Mouse (Mus musculus) kidney, adult 2 months (tissue): ENCODE measurements around the gene Stk24.

Experiments used
- CTCF ChIP-seq: fragments of 200-500 bp; conservative IDR thresholded peaks from 2 replicates; pipeline ENCODE4 v1.5.1; 2011; ENCODE audit warnings: low read depth, mild to moderate bottlenecking, control low read depth, low read length, moderate library complexity, mixed read lengths; ENCODE audit not compliant: insufficient read depth, insufficient read length
- POLR2A ChIP-seq: fragments of 200-500 bp; IDR thresholded peaks from one replicate; pipeline ENCODE4 v1.6.1; 2011; ENCODE audit warnings: low read depth, low read length, control low read depth

- TF ChIP-seq POLR2A = no peak
- TF ChIP-seq CTCF = no peak
Observed at GRCm38 (mm10) chr14:121313283-121313682, 66.5 kb downstream of the Stk24 start.
